Mouse (Mus musculus) c-Kit-positive CD71-negative TER-119-negative erythroid progenitor cells, embryonic 14.5 days (primary cell): Measurements from ENCODE around the gene Peli3.
"Not testable (repeated sequence)": the region's sequence is repeated elsewhere in the genome, so short reads cannot be mapped to it uniquely, and the experiment has no call there.

Experiments used
- DNase-seq: peaks from one replicate; pipeline ENCODE4 v3.0.0-alpha.2; 2013; ENCODE audit warnings: low read depth

Peli3 gene

GRCm38 (mm10) chr19:4942551-4943252, at the start of gene Peli3:
Gene Peli3 (minus strand): TSS chr19:4943127.
- DNase-seq = no peak

GRCm38 (mm10) chr19:4992371-4992770, 49.4 kb upstream of the Peli3 start:
- peak; percentile 17 for DNase-seq

GRCm38 (mm10) chr19:4990716-4991115, 47.8 kb upstream of the Peli3 start:
- DNase-seq = no peak

- DNase-seq = no peak
These were observed 47.3 kb upstream of the Peli3 start, which contains the start of gene Npas4 for GRCm38 (mm10) chr19:4990256-4990625. Gene Npas4 (minus strand): TSS chr19:4990316.

GRCm38 (mm10) chr19:4989434-4990255, 46.7 kb upstream of the Peli3 start:
- no peak for DNase-seq

- peak; percentile 91 for DNase-seq
These were observed 46.1 kb upstream of the Peli3 start for GRCm38 (mm10) chr19:4989013-4989412.

- peak; percentile 56 for DNase-seq
These were observed 38.8 kb upstream of the Peli3 start for GRCm38 (mm10) chr19:4981767-4982166.

GRCm38 (mm10) chr19:4968236-4968635, 25.3 kb upstream of the Peli3 start:
- peak; percentile 24 for DNase-seq

- DNase-seq = peak; percentile 93
These were observed 19.1 kb upstream of the Peli3 start, which contains the start of gene Mrpl11 for GRCm38 (mm10) chr19:4961928-4962601. Gene Mrpl11 (plus strand): TSS chr19:4962147.

GRCm38 (mm10) chr19:4948641-4949040, 5.7 kb upstream of the Peli3 start:
- not testable (repeated sequence) for DNase-seq

GRCm38 (mm10) chr19:4945540-4945939, 2.6 kb upstream of the Peli3 start:
- DNase-seq = no peak

GRCm38 (mm10) chr19:4943253-4943588, 294 bp upstream of the Peli3 start:
- DNase-seq = no peak

- no peak for DNase-seq
These were observed 5.2 kb downstream of the Peli3 start for GRCm38 (mm10) chr19:4937444-4938310.

GRCm38 (mm10) chr19:4936896-4937295, 6.0 kb downstream of the Peli3 start:
- no peak for DNase-seq

GRCm38 (mm10) chr19:4928781-4929180, 14.1 kb downstream of the Peli3 start:
- DNase-seq = no peak

- DNase-seq = peak; percentile 95
These were observed 14.9 kb downstream of the Peli3 start, which contains the start of gene Dpp3 for GRCm38 (mm10) chr19:4927904-4928531. Gene Dpp3 (minus strand): TSS chr19:4928287.

- no peak for DNase-seq
These were observed 17.6 kb downstream of the Peli3 start for GRCm38 (mm10) chr19:4925121-4925860.

GRCm38 (mm10) chr19:4919652-4920051, 23.3 kb downstream of the Peli3 start:
- DNase-seq = no peak

- DNase-seq = no peak
These were observed 26.1 kb downstream of the Peli3 start for GRCm38 (mm10) chr19:4916827-4917226.

GRCm38 (mm10) chr19:4915924-4916603, 26.9 kb downstream of the Peli3 start:
- no peak for DNase-seq
